Mouse (Mus musculus): Measurements from ENCODE around the gene Cmya5. TPM values are rescaled to one million over a fixed set of nuclear protein-coding genes. Genes with fewer than 3 reads are reported as not detected.
"Not testable (repeated sequence)": the region's sequence is repeated elsewhere in the genome, so short reads cannot be mapped to it uniquely, and the experiment has no call there.

Cmya5 gene
- polyA plus RNA-seq (2015; fragmentation: Nextera tagmentation; extraction: Ambion mirVana): 0.36 and 0.64 TPM in 2 replicates

- Histone ChIP-seq H3K27me3 (ENCODE audit: control insufficient read depth, insufficient read depth, low read depth, low read length) (no peaks in the 10 kb centered on the region), H3K27ac (ENCODE audit: low read length) (peak within 1 kb of the TSS; percentile 93), H3K36me3 (ENCODE audit: control insufficient read depth, insufficient read depth, low read length) (0 out of 2 replicates have a peak, but pooled peaks cover 4% of the 10 kb centered on the region), H3K9me3 (ENCODE audit: control insufficient read depth, low read length) (no peaks in the 10 kb centered on the region), H3K9ac (ENCODE audit: low read length) (peak within 1 kb of the TSS; percentile 71), H3K4me3 (ENCODE audit: low read length) (peak within 1 kb of the TSS; percentile 60), H3K4me1 (replicated peaks; ENCODE audit: control insufficient read depth, insufficient read depth, low read length) (peaks cover 20% of the 10 kb centered on the region), H3K4me2 (ENCODE audit: low read depth, low read length) (peak within 1 kb of the TSS; percentile 87)
- peak; percentile 91 for ATAC-seq (ENCODE audit: low read depth)
- 1% methylated on average over 45 of the region's 45 CpGs for WGBS
Measured at GRCm38 (mm10) chr13:93144336-93145167, at the start of gene Cmya5. Gene Cmya5 (minus strand): TSS chr13:93144724.

GRCm38 (mm10) chr13:93192646-93193026, 48.1 kb upstream of the Cmya5 start:
- Histone ChIP-seq H3K9me3 (ENCODE audit: control insufficient read depth, low read length) (no peaks in the 10 kb centered on the region), H3K27ac (ENCODE audit: low read length) (peak overlapping the region; percentile 97), H3K9ac (ENCODE audit: low read length) (peak overlapping the region; percentile 69), H3K27me3 (ENCODE audit: control insufficient read depth, insufficient read depth, low read depth, low read length) (no peaks in the 10 kb centered on the region), H3K4me2 (ENCODE audit: low read depth, low read length) (peak overlapping the region; percentile 75), H3K4me3 (ENCODE audit: low read length) (peak overlapping the region; percentile 83), H3K4me1 (replicated peaks; ENCODE audit: control insufficient read depth, insufficient read depth, low read length) (peaks cover 16% of the 10 kb centered on the region), H3K36me3 (ENCODE audit: control insufficient read depth, insufficient read depth, low read length) (no peaks in the 10 kb centered on the region)
- WGBS: 63% methylated on average over 5 of the region's 5 CpGs
- no peak; the same call in 1 of the 2 replicates for ATAC-seq (ENCODE audit: low read depth)

DNA sequence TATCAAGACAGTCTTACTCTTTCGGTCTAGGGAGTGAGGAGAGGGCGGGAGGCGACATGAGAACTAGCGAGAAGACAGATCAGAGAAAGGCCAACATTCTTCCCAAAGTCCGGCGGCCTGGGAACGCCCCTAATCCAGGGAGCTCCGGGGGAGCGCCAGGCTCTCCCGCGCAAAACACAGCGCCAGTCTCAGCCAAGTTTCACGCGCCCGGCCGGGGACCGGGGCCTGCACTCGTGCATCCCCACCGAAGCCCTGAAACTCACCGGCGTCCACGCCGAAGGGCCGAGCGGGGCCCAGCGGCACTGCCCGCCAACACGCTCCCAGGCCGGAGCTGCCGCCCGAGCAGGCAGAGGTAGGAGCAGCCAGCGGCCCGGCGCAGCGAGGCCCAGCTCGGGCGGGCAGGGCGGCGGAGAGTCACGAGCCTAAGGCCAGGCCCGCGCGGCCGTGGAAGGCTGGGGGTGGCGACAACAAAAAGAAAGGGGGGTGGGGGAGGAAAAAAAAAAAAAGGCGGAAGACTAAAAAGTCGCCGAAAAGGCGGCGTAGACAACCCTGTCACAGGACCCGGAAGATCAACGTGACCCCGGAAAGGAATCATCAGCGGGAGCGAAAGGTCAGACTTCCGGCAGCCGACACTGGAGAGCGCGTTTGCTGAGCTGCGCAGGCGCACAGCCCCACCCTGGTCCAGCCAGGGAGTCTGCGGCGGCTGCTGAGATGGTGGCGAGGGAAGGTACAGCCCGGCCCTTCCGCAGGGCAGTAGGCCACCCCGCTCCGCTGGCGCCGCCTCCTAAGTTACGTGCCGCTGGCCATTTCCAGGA, 47.5 kb upstream of the Cmya5 start, which contains the start of gene Tent2:
TSS of gene Tent2 (minus strand) at position 555 of the 815 bp plus-strand sequence.
- ATAC-seq (ENCODE audit: low read depth): peak; percentile 99
- under 1% methylated on average over 66 of the region's 72 CpGs for WGBS
- Histone ChIP-seq H3K9me3 (ENCODE audit: control insufficient read depth, low read length) (no peaks in the 10 kb centered on the region), H3K4me2 (ENCODE audit: low read depth, low read length) (peak within 1 kb of the TSS; percentile 76), H3K4me3 (ENCODE audit: low read length) (peak within 1 kb of the TSS; percentile 83), H3K4me1 (replicated peaks; ENCODE audit: control insufficient read depth, insufficient read depth, low read length) (peaks cover 16% of the 10 kb centered on the region), H3K9ac (ENCODE audit: low read length) (peak within 1 kb of the TSS; percentile 97), H3K27me3 (ENCODE audit: control insufficient read depth, insufficient read depth, low read depth, low read length) (no peaks in the 10 kb centered on the region), H3K36me3 (ENCODE audit: control insufficient read depth, insufficient read depth, low read length) (no peaks in the 10 kb centered on the region), H3K27ac (ENCODE audit: low read length) (peak within 1 kb of the TSS; percentile 97)

GRCm38 (mm10) chr13:93189416-93189815, 44.9 kb upstream of the Cmya5 start:
- Histone ChIP-seq H3K36me3 (ENCODE audit: control insufficient read depth, insufficient read depth, low read length) (no peaks in the 10 kb centered on the region), H3K4me2 (ENCODE audit: low read depth, low read length) (peak overlapping the region; percentile 40; the same call in 1 of the 2 replicates), H3K27me3 (ENCODE audit: control insufficient read depth, insufficient read depth, low read depth, low read length) (no peaks in the 10 kb centered on the region), H3K4me3 (ENCODE audit: low read length) (no peak overlapping the region), H3K9me3 (ENCODE audit: control insufficient read depth, low read length) (no peaks in the 10 kb centered on the region), H3K9ac (ENCODE audit: low read length) (no peak overlapping the region), H3K4me1 (replicated peaks; ENCODE audit: control insufficient read depth, insufficient read depth, low read length) (peaks cover 16% of the 10 kb centered on the region), H3K27ac (ENCODE audit: low read length) (peak overlapping the region; percentile 56)
- no peak for ATAC-seq (ENCODE audit: low read depth)
- WGBS: 56% methylated on average over 2 of the region's 2 CpGs

- WGBS: 67% methylated on average over 3 of the region's 3 CpGs
- Histone ChIP-seq H3K4me1 (replicated peaks; ENCODE audit: control insufficient read depth, insufficient read depth, low read length) (peaks cover 16% of the 10 kb centered on the region), H3K36me3 (ENCODE audit: control insufficient read depth, insufficient read depth, low read length) (no peaks in the 10 kb centered on the region), H3K9me3 (ENCODE audit: control insufficient read depth, low read length) (no peaks in the 10 kb centered on the region), H3K4me2 (ENCODE audit: low read depth, low read length) (peak overlapping the region; percentile 40), H3K9ac (ENCODE audit: low read length) (no peak overlapping the region), H3K27ac (ENCODE audit: low read length) (peak overlapping the region; percentile 56), H3K27me3 (ENCODE audit: control insufficient read depth, insufficient read depth, low read depth, low read length) (no peaks in the 10 kb centered on the region), H3K4me3 (ENCODE audit: low read length) (no peak overlapping the region)
- no peak for ATAC-seq (ENCODE audit: low read depth)
Measured at GRCm38 (mm10) chr13:93188738-93189137, 44.2 kb upstream of the Cmya5 start.

GRCm38 (mm10) chr13:93187792-93188191, 43.3 kb upstream of the Cmya5 start:
- WGBS: 95% methylated on average over 5 of the region's 5 CpGs

DNA sequence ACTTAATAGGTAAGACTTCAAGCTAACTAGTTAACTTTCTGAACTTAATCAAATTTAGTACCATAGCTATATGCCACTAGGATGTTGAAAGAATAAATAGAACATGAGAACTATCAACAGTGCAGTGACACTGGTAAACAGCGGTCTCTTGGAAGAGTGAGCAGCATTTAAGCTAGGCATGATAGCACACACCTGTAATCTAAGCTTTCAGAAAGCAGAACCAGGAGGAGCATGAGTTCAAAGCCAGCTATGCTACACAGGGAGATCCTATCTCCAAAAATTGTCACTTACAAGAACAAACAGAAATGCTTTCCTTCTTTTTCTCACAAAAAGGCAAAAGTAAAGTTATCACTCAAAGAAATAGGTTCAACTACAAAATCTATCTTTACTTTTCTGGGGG, 35.8 kb upstream of the Cmya5 start:
- WGBS: 83% methylated on average over 1 of the region's 1 CpGs
- H3K9ac ChIP-seq (ENCODE audit: low read length): no peak overlapping the region
- H3K9me3 ChIP-seq (ENCODE audit: control insufficient read depth, low read length): no peaks in the 10 kb centered on the region
- H3K4me1 ChIP-seq (replicated peaks; ENCODE audit: control insufficient read depth, insufficient read depth, low read length): no peaks in the 10 kb centered on the region
- H3K27me3 ChIP-seq (ENCODE audit: control insufficient read depth, insufficient read depth, low read depth, low read length): no peaks in the 10 kb centered on the region
- H3K4me2 ChIP-seq (ENCODE audit: low read depth, low read length): no peak overlapping the region
- no peak overlapping the region for H3K4me3 ChIP-seq (ENCODE audit: low read length)
- H3K27ac ChIP-seq (ENCODE audit: low read length): no peak overlapping the region
- ATAC-seq (ENCODE audit: low read depth): no peak
- peaks cover 7% of the 10 kb centered on the region; the same call in 1 of the 2 replicates for H3K36me3 ChIP-seq (ENCODE audit: control insufficient read depth, insufficient read depth, low read length)

More at GRCm38 (mm10) chr13:93187792-93188191, 43.3 kb upstream of the Cmya5 start:
- not testable (repeated sequence) for H3K4me3 ChIP-seq (ENCODE audit: low read length); H3K4me2 ChIP-seq (ENCODE audit: low read depth, low read length); ATAC-seq (ENCODE audit: low read depth); H3K27ac ChIP-seq (ENCODE audit: low read length); H3K36me3 ChIP-seq (ENCODE audit: control insufficient read depth, insufficient read depth, low read length); H3K9me3 ChIP-seq (ENCODE audit: control insufficient read depth, low read length); H3K9ac ChIP-seq (ENCODE audit: low read length); H3K27me3 ChIP-seq (ENCODE audit: control insufficient read depth, insufficient read depth, low read depth, low read length)
- H3K4me1 ChIP-seq (replicated peaks; ENCODE audit: control insufficient read depth, insufficient read depth, low read length): peaks cover 16% of the 10 kb centered on the region

- Histone ChIP-seq H3K27me3 (ENCODE audit: control insufficient read depth, insufficient read depth, low read depth, low read length) (no peaks in the 10 kb centered on the region), H3K9me3 (ENCODE audit: control insufficient read depth, low read length) (no peaks in the 10 kb centered on the region), H3K9ac (ENCODE audit: low read length) (no peak overlapping the region), H3K36me3 (ENCODE audit: control insufficient read depth, insufficient read depth, low read length) (peaks cover 10% of the 10 kb centered on the region; the same call in 1 of the 2 replicates), H3K4me1 (replicated peaks; ENCODE audit: control insufficient read depth, insufficient read depth, low read length) (no peaks in the 10 kb centered on the region), H3K27ac (ENCODE audit: low read length) (no peak overlapping the region), H3K4me2 (ENCODE audit: low read depth, low read length) (no peak overlapping the region), H3K4me3 (ENCODE audit: low read length) (no peak overlapping the region)
- 87% methylated on average over 2 of the region's 2 CpGs for WGBS
- no peak for ATAC-seq (ENCODE audit: low read depth)
Measured at GRCm38 (mm10) chr13:93179522-93179921, 35.0 kb upstream of the Cmya5 start.

GRCm38 (mm10) chr13:93177571-93177970, 33.0 kb upstream of the Cmya5 start:
- no peak overlapping the region for H3K4me3 ChIP-seq (ENCODE audit: low read length)
- H3K36me3 ChIP-seq (ENCODE audit: control insufficient read depth, insufficient read depth, low read length): peaks cover 13% of the 10 kb centered on the region
- H3K4me1 ChIP-seq (replicated peaks; ENCODE audit: control insufficient read depth, insufficient read depth, low read length): no peaks in the 10 kb centered on the region
- no peaks in the 10 kb centered on the region for H3K27me3 ChIP-seq (ENCODE audit: control insufficient read depth, insufficient read depth, low read depth, low read length)
- no peak for ATAC-seq (ENCODE audit: low read depth)
- H3K27ac ChIP-seq (ENCODE audit: low read length): no peak overlapping the region
- no peaks in the 10 kb centered on the region for H3K9me3 ChIP-seq (ENCODE audit: control insufficient read depth, low read length)
- H3K4me2 ChIP-seq (ENCODE audit: low read depth, low read length): no peak overlapping the region
- no peak overlapping the region for H3K9ac ChIP-seq (ENCODE audit: low read length)
